Mouse (Mus musculus) lung, embryonic 14.5 days (tissue): Measurements from ENCODE around the gene Cyp2u1. TPM values are rescaled to one million over a fixed set of nuclear protein-coding genes. Genes with fewer than 3 reads are reported as not detected.

ENCODE experiments used
- ATAC-seq: fragments of 200-750 bp; cut with Nextera tagmentation; 2 replicates; pipeline ENCODE4 v1.8.0; 2017; ENCODE audit warnings: mild to moderate bottlenecking, moderate TSS enrichment, moderate library complexity; ENCODE audit not compliant: insufficient read depth
- DNase-seq: peaks from one replicate; pipeline ENCODE4 v3.0.0-alpha.2; 2015
- H3K27ac ChIP-seq: fragments of 300-500 bp; sonication (generic); 2 replicates; pipeline ENCODE4 v1.5.1; 2014; ENCODE audit warnings: low read depth, mild to moderate bottlenecking, moderate library complexity
- H3K27me3 ChIP-seq: fragments of 300-500 bp; sonication (generic); 2 replicates; pipeline ENCODE4 v1.6.1; 2014; ENCODE audit warnings: low read length, control low read depth; ENCODE audit not compliant: insufficient read depth
- H3K36me3 ChIP-seq: fragments of 300-500 bp; sonication (generic); 2 replicates; pipeline ENCODE4 v1.6.1; 2014; ENCODE audit warnings: control low read depth; ENCODE audit not compliant: insufficient read depth
- H3K4me1 ChIP-seq: fragments of 300-500 bp; sonication (generic); 2 replicates; pipeline ENCODE4 v1.6.1; 2014; ENCODE audit warnings: antibody characterized with exemption, control low read depth; ENCODE audit not compliant: insufficient read depth
- H3K4me2 ChIP-seq: fragments of 300-500 bp; sonication (generic); 2 replicates; pipeline ENCODE4 v1.6.1; 2014; ENCODE audit warnings: mild to moderate bottlenecking
- H3K4me3 ChIP-seq: fragments of 300-500 bp; sonication (generic); 2 replicates; pipeline ENCODE4 v1.5.1; 2014; ENCODE audit warnings: low read depth, low read length
- H3K9ac ChIP-seq: fragments of 300-500 bp; sonication (generic); 2 replicates; pipeline ENCODE4 v1.6.1; 2014
- H3K9me3 ChIP-seq: fragments of 300-500 bp; sonication (generic); 2 replicates; pipeline ENCODE4 v1.6.1; 2016; ENCODE audit warnings: low read depth, low read length, control low read depth
- CTCF ChIP-seq: IDR thresholded peaks from 2 replicates; pipeline ENCODE4 v1.5.1; 2016; ENCODE audit warnings: antibody characterized with exemption, low read depth
- WGBS: fragments of 180-500 bp; shearing (Covaris S2); extraction: QIAGEN DNeasy Blood & Tissue Kit; methylation state at CpG from one replicate; pipeline ENCODE4 v1.1.7; 2014; 5-methylcytosine and 5-hydroxymethylcytosine counted together
- polyA plus RNA-seq: library from polyadenylated mRNA; unstranded; fragments of >200 nt; fragmentation: Nextera tagmentation; extraction: Ambion mirVana; gene quantifications from 2 replicates; pipeline ENCODE4 v1.2.1, GENCODE M21; 2014

Cyp2u1 gene
- polyA plus RNA-seq, result 1.9 TPM in 2 replicates

- Histone ChIP-seq H3K9me3 (no peaks in the 10 kb centered on the region), H3K4me3 (peak within 1 kb of the TSS; percentile 69), H3K4me2 (peak within 1 kb of the TSS; percentile 100), H3K27ac (peak within 1 kb of the TSS; percentile 42; the same call in 1 of the 2 replicates), H3K27me3 (no peaks in the 10 kb centered on the region), H3K4me1 (no peaks in the 10 kb centered on the region), H3K9ac (peak within 1 kb of the TSS; percentile 57), H3K36me3 (no peaks in the 10 kb centered on the region)
- TF ChIP-seq CTCF, result peak; percentile 38
- peak; percentile 97 for ATAC-seq
- peak; percentile 92 for DNase-seq
- under 1% methylated on average over 71 of the region's 71 CpGs for WGBS
Measured at GRCm38 (mm10) chr3:131302452-131303319, at the start of gene Cyp2u1. Gene Cyp2u1, minus strand, starts transcription at chr3:131303227.

GRCm38 (mm10) chr3:131350539-131350938 is 47.5 kb upstream of the Cyp2u1 start:
- no peaks in the 10 kb centered on the region for H3K36me3 ChIP-seq
- H3K4me3 ChIP-seq, result no peak overlapping the region
- no peak overlapping the region for H3K9ac ChIP-seq
- WGBS, result 89% methylated on average over 7 of the region's 7 CpGs
- no peaks in the 10 kb centered on the region for H3K9me3 ChIP-seq
- H3K27me3 ChIP-seq, result no peaks in the 10 kb centered on the region
- ATAC-seq, result no peak
- no peak overlapping the region for H3K27ac ChIP-seq
- H3K4me1 ChIP-seq, result no peaks in the 10 kb centered on the region
- no peak overlapping the region for H3K4me2 ChIP-seq
- DNase-seq, result no peak
- TF ChIP-seq CTCF, result no peak

- H3K27me3 ChIP-seq, result no peaks in the 10 kb centered on the region
- no peak overlapping the region for H3K4me2 ChIP-seq
- ATAC-seq, result no peak
- DNase-seq, result no peak
- no peak overlapping the region for H3K27ac ChIP-seq
- no peak overlapping the region for H3K9ac ChIP-seq
- no peaks in the 10 kb centered on the region for H3K9me3 ChIP-seq
- H3K36me3 ChIP-seq, result no peaks in the 10 kb centered on the region
- no peak overlapping the region for H3K4me3 ChIP-seq
- no peak for TF ChIP-seq CTCF
- H3K4me1 ChIP-seq, result no peaks in the 10 kb centered on the region
- 74% methylated on average over 6 of the region's 6 CpGs for WGBS
Measured at GRCm38 (mm10) chr3:131349013-131349412, 46.0 kb upstream of the Cyp2u1 start.

- no peak for DNase-seq
- H3K9ac ChIP-seq, result no peak overlapping the region
- no peak for TF ChIP-seq CTCF
- H3K4me2 ChIP-seq, result no peak overlapping the region
- H3K4me3 ChIP-seq, result no peak overlapping the region
- H3K27me3 ChIP-seq, result no peaks in the 10 kb centered on the region
- no peaks in the 10 kb centered on the region for H3K9me3 ChIP-seq
- ATAC-seq, result no peak
- no peaks in the 10 kb centered on the region for H3K4me1 ChIP-seq
- H3K36me3 ChIP-seq, result no peaks in the 10 kb centered on the region
- WGBS, result 64% methylated on average over 3 of the region's 3 CpGs
- H3K27ac ChIP-seq, result no peak overlapping the region
Measured at GRCm38 (mm10) chr3:131348579-131348950, 45.5 kb upstream of the Cyp2u1 start.

GRCm38 (mm10) chr3:131347831-131348578 is 45.0 kb upstream of the Cyp2u1 start:
- Histone ChIP-seq H3K27me3 (no peaks in the 10 kb centered on the region), H3K4me1 (no peaks in the 10 kb centered on the region), H3K27ac (no peak overlapping the region), H3K4me2 (no peak overlapping the region), H3K4me3 (no peak overlapping the region), H3K9me3 (no peaks in the 10 kb centered on the region), H3K9ac (no peak overlapping the region), H3K36me3 (no peaks in the 10 kb centered on the region)
- WGBS, result 43% methylated on average over 6 of the region's 6 CpGs
- DNase-seq (peak; percentile 72), ATAC-seq (no peak)
- TF ChIP-seq CTCF, result peak; percentile 80

GRCm38 (mm10) chr3:131345903-131346302 is 42.9 kb upstream of the Cyp2u1 start:
- H3K27me3 ChIP-seq, result no peaks in the 10 kb centered on the region
- TF ChIP-seq CTCF, result no peak
- H3K27ac ChIP-seq, result no peak overlapping the region
- H3K4me3 ChIP-seq, result no peak overlapping the region
- DNase-seq (no peak), ATAC-seq (no peak)
- no peak overlapping the region for H3K4me2 ChIP-seq
- 90% methylated on average over 6 of the region's 6 CpGs for WGBS
- H3K9me3 ChIP-seq, result no peaks in the 10 kb centered on the region
- H3K36me3 ChIP-seq, result no peaks in the 10 kb centered on the region
- H3K4me1 ChIP-seq, result no peaks in the 10 kb centered on the region
- no peak overlapping the region for H3K9ac ChIP-seq

GRCm38 (mm10) chr3:131343311-131343710 is 40.3 kb upstream of the Cyp2u1 start:
- DNase-seq (no peak), ATAC-seq (no peak)
- no peak overlapping the region for H3K27ac ChIP-seq
- H3K9me3 ChIP-seq, result no peaks in the 10 kb centered on the region
- no peaks in the 10 kb centered on the region for H3K36me3 ChIP-seq
- TF ChIP-seq CTCF, result no peak
- no peaks in the 10 kb centered on the region for H3K27me3 ChIP-seq
- H3K4me1 ChIP-seq, result no peaks in the 10 kb centered on the region
- H3K4me2 ChIP-seq, result no peak overlapping the region
- H3K9ac ChIP-seq, result no peak overlapping the region
- WGBS, result 63% methylated on average over 6 of the region's 6 CpGs
- no peak overlapping the region for H3K4me3 ChIP-seq
